Mouse (Mus musculus): ENCODE results near the gene Ctsa. TPM values are rescaled to one million over a fixed set of nuclear protein-coding genes. Genes with fewer than 3 reads are reported as not detected.
A peak's percentile ranks its signal among the peaks of the same experiment; 100 is the strongest.

The Ctsa gene
- total RNA-seq, 4 experiments from 2014 or later, result 103 to 166 (median 137) TPM

DNA sequence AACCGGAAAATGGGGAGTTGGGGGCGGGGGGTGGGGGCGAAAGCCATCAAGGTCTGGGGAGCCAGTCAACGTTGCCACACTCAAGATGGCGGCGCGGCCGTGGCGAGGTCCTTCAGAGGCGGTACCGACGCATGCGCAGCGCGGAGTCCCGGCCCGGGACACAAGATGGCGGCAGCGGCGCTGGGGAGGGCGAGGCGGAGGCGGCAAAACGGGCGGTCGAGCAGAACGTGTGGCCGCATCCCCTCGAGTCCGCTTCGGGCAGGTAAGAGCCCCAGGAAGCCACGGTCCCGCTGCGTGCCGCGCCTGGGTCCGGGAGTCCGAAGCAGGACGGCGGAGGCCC, 46.5 kb downstream of the Ctsa start, which contains the start of gene Pcif1:
TSS of gene Pcif1 (plus strand) at position 77 of the 340 bp plus-strand sequence.
- peak; percentile 86 for DNase-seq

GRCm38 (mm10) chr2:164879568-164880277, 47.0 kb downstream of the Ctsa start:
- peak; percentile 92 for DNase-seq

DNA sequence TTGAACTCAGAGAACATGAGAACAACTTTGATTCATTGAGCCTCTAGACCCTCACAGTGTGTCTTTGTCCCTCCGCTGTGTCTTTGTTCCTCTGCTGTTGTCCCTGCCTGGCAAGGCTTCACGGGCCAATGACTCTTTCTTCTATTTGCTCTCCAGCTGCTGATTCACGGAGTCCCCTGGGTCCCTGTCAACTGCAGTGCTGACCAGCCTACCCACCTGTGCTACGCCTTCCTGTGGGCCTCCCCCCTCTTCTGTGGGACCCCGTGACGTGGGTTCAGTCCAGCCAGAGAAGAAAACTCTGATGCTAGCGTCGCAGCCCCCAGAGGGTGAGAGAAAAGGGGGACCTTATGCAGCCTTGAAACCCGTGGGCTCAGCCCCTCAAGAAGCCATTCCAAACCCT, 49.9 kb downstream of the Ctsa start:
- DNase-seq, result no peak

- DNase-seq, result no peak
These were observed 53.1 kb downstream of the Ctsa start for GRCm38 (mm10) chr2:164885788-164886187.

DNA sequence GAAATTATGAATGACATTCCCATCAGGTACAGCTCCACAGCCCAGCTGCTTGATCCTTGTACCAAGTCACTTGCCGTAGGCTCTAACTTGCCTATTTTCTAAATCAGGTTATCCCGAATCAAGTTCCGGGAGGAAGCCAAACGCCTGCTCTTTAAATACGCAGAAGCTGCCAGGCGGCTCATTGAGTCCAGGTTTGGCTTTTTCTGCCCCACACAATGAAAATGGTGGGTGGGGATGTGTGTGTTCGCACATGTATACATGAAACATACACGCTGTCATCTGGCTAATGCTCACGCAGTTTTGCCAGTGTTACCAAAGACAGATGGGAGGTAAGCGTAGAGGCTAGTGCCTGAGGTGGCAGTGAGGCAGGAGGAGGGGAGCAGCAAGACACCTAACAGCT, 53.9 kb downstream of the Ctsa start:
- DNase-seq, result no peak

GRCm38 (mm10) chr2:164888996-164889395, 56.3 kb downstream of the Ctsa start:
- no peak for DNase-seq

- DNase-seq, result no peak
These were observed 57.3 kb downstream of the Ctsa start for GRCm38 (mm10) chr2:164889960-164890359.

Other genes with a start within 250 kb of the Ctsa start
- under 1 TPM; 0.38 to 0.77 (median 0.52) TPM for gene Wfdc6a, start 247.4 kb upstream of the Ctsa start, total RNA-seq (2022)
- gene Eppin, start 239.3 kb upstream of the Ctsa start, total RNA-seq (2022), result not detected
- gene Wfdc6b, start 219.4 kb upstream of the Ctsa start, total RNA-seq (2022), result not detected
- under 1 TPM in 2 of 4 experiments, not detected in 2; 0.35 to 0.89 TPM for gene Wfdc8, start 219.2 kb upstream of the Ctsa start, total RNA-seq (2022)
- not detected for gene Wfdc16, start 194.1 kb upstream of the Ctsa start, total RNA-seq (2022)
- not detected for gene Wfdc10, start 176.8 kb upstream of the Ctsa start, total RNA-seq (2022)
- not detected for gene Wfdc9, start 176.3 kb upstream of the Ctsa start, total RNA-seq (2022)
- not detected for gene Wfdc11, start 158.8 kb upstream of the Ctsa start, total RNA-seq (2022)
- not detected for gene Wfdc13, start 147.8 kb upstream of the Ctsa start, total RNA-seq (2022)
- not detected for gene Spint4, start 134.4 kb upstream of the Ctsa start, total RNA-seq (2022)
- not detected for gene Spint5, start 117.6 kb upstream of the Ctsa start, total RNA-seq (2022)
- gene Wfdc3, start 86.9 kb upstream of the Ctsa start, total RNA-seq (2022), result under 1 TPM; 0.31 to 0.71 (median 0.49) TPM
- 10 to 100 TPM; 35.2 to 52.1 (median 46.1) TPM for gene Dnttip1, start 86.9 kb upstream of the Ctsa start, total RNA-seq (2022)
- gene Ube2c, start 63.0 kb upstream of the Ctsa start, total RNA-seq (2022), result 1 to 10 TPM; 1.1 to 5.1 (median 2.0) TPM
- not detected for gene Tnnc2, start 52.9 kb upstream of the Ctsa start, total RNA-seq (2022)
- gene Snx21, start 47.0 kb upstream of the Ctsa start, total RNA-seq (2022), result 10 to 100 TPM; 34.5 to 58.3 (median 46.7) TPM
- 10 to 100 TPM; 32.9 to 46.5 (median 39.6) TPM for gene Acot8, start 28.0 kb upstream of the Ctsa start, total RNA-seq (2022)
- 1 to 10 TPM; 4.0 to 6.7 (median 5.7) TPM for gene Zswim3, start 27.8 kb upstream of the Ctsa start, total RNA-seq (2022)
- 10 to 100 TPM; 11.1 to 15.3 (median 13.4) TPM for gene Zswim1, start 10.2 kb upstream of the Ctsa start, total RNA-seq (2022)
- under 1 TPM in 2 of 4 experiments, not detected in 2; 0.51 to 0.86 TPM for gene Spata25, start 4.3 kb upstream of the Ctsa start, total RNA-seq (2022)
- 1 to 10 TPM in 3 of 4 experiments, under 1 TPM in 1; 0.90 to 4.9 (median 3.1) TPM for gene Neurl2, start 583 bp downstream of the Ctsa start, total RNA-seq (2022)
- gene Pltp, start 24.8 kb downstream of the Ctsa start, total RNA-seq (2022), result 10 to 100 TPM; 26.0 to 57.3 (median 35.5) TPM
- gene Pcif1, start 46.4 kb downstream of the Ctsa start, total RNA-seq (2022), result 10 to 100 TPM; 49.4 to 74.0 (median 65.6) TPM
- 10 to 100 TPM; 17.3 to 26.7 (median 20.3) TPM for gene Zfp335, start 78.9 kb downstream of the Ctsa start, total RNA-seq (2022)
- gene Mmp9, start 107.9 kb downstream of the Ctsa start, total RNA-seq (2022), result 1 to 10 TPM in 1 of 4 experiments, under 1 TPM in 3; 0.49 to 1.4 (median 0.84) TPM
- gene Slc12a5, start 127.9 kb downstream of the Ctsa start, total RNA-seq (2022), result 10 to 100 TPM in 3 of 4 experiments, 1 to 10 TPM in 1; 6.7 to 18.3 (median 14.0) TPM
- gene Ncoa5, start 202.0 kb downstream of the Ctsa start, total RNA-seq (2022), result 10 to 100 TPM; 28.0 to 45.1 (median 34.0) TPM
- gene Cd40, start 222.8 kb downstream of the Ctsa start, total RNA-seq (2022), result 1 to 10 TPM; 2.3 to 4.9 (median 3.3) TPM

All from adrenal gland, adult 8-10 months (tissue).